Mouse (Mus musculus) forebrain, embryonic 13.5 days (tissue): ENCODE measurements around the gene Med13l. TPM values are rescaled to one million over a fixed set of nuclear protein-coding genes. Genes with fewer than 3 reads are reported as not detected.

Experiments used
- ATAC-seq: fragments of 200-750 bp; cut with Nextera tagmentation; 2 replicates; pipeline ENCODE4 v1.8.0; 2017
- H3K27ac ChIP-seq: fragments of 300-500 bp; sonication (generic); 2 replicates; pipeline ENCODE4 v1.5.1; 2015; ENCODE audit warnings: inconsistent platforms, mild to moderate bottlenecking, moderate library complexity
- H3K27me3 ChIP-seq: fragments of 300-500 bp; sonication (generic); 2 replicates; pipeline ENCODE4 v1.6.1; 2015; ENCODE audit warnings: mild to moderate bottlenecking, inconsistent platforms
- H3K36me3 ChIP-seq: fragments of 300-500 bp; sonication (generic); 2 replicates; pipeline ENCODE4 v1.6.1; 2015; ENCODE audit warnings: mild to moderate bottlenecking, inconsistent platforms; ENCODE audit not compliant: poor library complexity, severe bottlenecking
- H3K4me1 ChIP-seq: fragments of 300-500 bp; sonication (generic); 2 replicates; pipeline ENCODE4 v1.6.1; 2015; ENCODE audit warnings: inconsistent platforms
- H3K4me2 ChIP-seq: fragments of 300-500 bp; sonication (generic); 2 replicates; pipeline ENCODE4 v1.6.1; 2015; ENCODE audit warnings: inconsistent platforms, mild to moderate bottlenecking, moderate library complexity
- H3K4me3 ChIP-seq: fragments of 300-500 bp; sonication (generic); 2 replicates; pipeline ENCODE4 v1.5.1; 2015; ENCODE audit warnings: mild to moderate bottlenecking, inconsistent platforms
- H3K9ac ChIP-seq: fragments of 300-500 bp; sonication (generic); 2 replicates; pipeline ENCODE4 v1.6.1; 2015; ENCODE audit warnings: mild to moderate bottlenecking, inconsistent platforms
- H3K9me3 ChIP-seq: fragments of 300-500 bp; sonication (generic); replicated peaks from 2 replicates; pipeline ENCODE4 v1.6.1; 2016; ENCODE audit warnings: inconsistent platforms
- WGBS: fragments of 180-500 bp; shearing (Covaris S2); methylation state at CpG from one replicate; pipeline ENCODE4 v1.1.7; 2015; 5-methylcytosine and 5-hydroxymethylcytosine counted together
- polyA plus RNA-seq: library from polyadenylated mRNA; unstranded; fragments of >200 nt; fragmentation: Nextera tagmentation; extraction: Ambion mirVana; gene quantifications from 2 replicates; pipeline ENCODE4 v1.2.1, GENCODE M21; 2015

Gene Med13l
- polyA plus RNA-seq, 1 experiment from 2014 or later = 17.8 TPM

- no peak overlapping the region for H3K27ac ChIP-seq
- 81% methylated on average over 7 of the region's 7 CpGs for WGBS
- no peak for ATAC-seq
- H3K9ac ChIP-seq = no peak overlapping the region
- H3K36me3 ChIP-seq = no peaks in the 10 kb centered on the region
- H3K4me3 ChIP-seq = no peak overlapping the region
- no peaks in the 10 kb centered on the region for H3K9me3 ChIP-seq
- no peaks in the 10 kb centered on the region for H3K27me3 ChIP-seq
- H3K4me1 ChIP-seq = peaks cover 53% of the 10 kb centered on the region
- no peak overlapping the region for H3K4me2 ChIP-seq
Observed at GRCm38 (mm10) chr5:118620330-118620910, 59.9 kb downstream of the Med13l start.

- Histone ChIP-seq H3K4me1 (peaks cover 53% of the 10 kb centered on the region), H3K9ac (no peak overlapping the region), H3K4me2 (no peak overlapping the region), H3K9me3 (no peaks in the 10 kb centered on the region), H3K4me3 (no peak overlapping the region), H3K27me3 (no peaks in the 10 kb centered on the region), H3K27ac (no peak overlapping the region), H3K36me3 (no peaks in the 10 kb centered on the region)
- ATAC-seq = no peak
- WGBS = 85% methylated on average over 4 of the region's 4 CpGs
Observed at GRCm38 (mm10) chr5:118621877-118622276, 61.4 kb downstream of the Med13l start.

GRCm38 (mm10) chr5:118622346-118622745, 61.9 kb downstream of the Med13l start:
- Histone ChIP-seq H3K9ac (no peak overlapping the region), H3K4me1 (peaks cover 50% of the 10 kb centered on the region), H3K27ac (no peak overlapping the region), H3K27me3 (no peaks in the 10 kb centered on the region), H3K9me3 (no peaks in the 10 kb centered on the region), H3K36me3 (no peaks in the 10 kb centered on the region), H3K4me3 (no peak overlapping the region), H3K4me2 (no peak overlapping the region)
- ATAC-seq = no peak
- WGBS = 91% methylated on average over 5 of the region's 5 CpGs

GRCm38 (mm10) chr5:118623797-118624196, 63.3 kb downstream of the Med13l start:
- 78% methylated on average over 5 of the region's 5 CpGs for WGBS
- H3K27ac ChIP-seq = no peak overlapping the region
- no peak overlapping the region for H3K9ac ChIP-seq
- ATAC-seq = no peak
- H3K9me3 ChIP-seq = no peaks in the 10 kb centered on the region
- H3K4me1 ChIP-seq = peaks cover 38% of the 10 kb centered on the region
- H3K27me3 ChIP-seq = no peaks in the 10 kb centered on the region
- no peak overlapping the region for H3K4me3 ChIP-seq
- no peak overlapping the region for H3K4me2 ChIP-seq
- H3K36me3 ChIP-seq = no peaks in the 10 kb centered on the region

GRCm38 (mm10) chr5:118627630-118628029, 67.2 kb downstream of the Med13l start:
- Histone ChIP-seq H3K4me2 (no peak overlapping the region), H3K27ac (no peak overlapping the region), H3K4me1 (peaks cover 12% of the 10 kb centered on the region), H3K36me3 (no peaks in the 10 kb centered on the region), H3K27me3 (no peaks in the 10 kb centered on the region), H3K4me3 (no peak overlapping the region), H3K9ac (no peak overlapping the region), H3K9me3 (no peaks in the 10 kb centered on the region)
- no peak for ATAC-seq
- 87% methylated on average over 5 of the region's 5 CpGs for WGBS

- no peak overlapping the region for H3K4me3 ChIP-seq
- H3K27me3 ChIP-seq = no peaks in the 10 kb centered on the region
- no peak overlapping the region for H3K9ac ChIP-seq
- 96% methylated on average over 4 of the region's 4 CpGs for WGBS
- H3K36me3 ChIP-seq = no peaks in the 10 kb centered on the region
- peaks cover 12% of the 10 kb centered on the region for H3K4me1 ChIP-seq
- H3K27ac ChIP-seq = no peak overlapping the region
- H3K9me3 ChIP-seq = no peaks in the 10 kb centered on the region
- no peak for ATAC-seq
- H3K4me2 ChIP-seq = no peak overlapping the region
Observed at GRCm38 (mm10) chr5:118628211-118628610, 67.7 kb downstream of the Med13l start.

- WGBS = 84% methylated on average over 8 of the region's 8 CpGs
- H3K9me3 ChIP-seq = no peaks in the 10 kb centered on the region
- no peak overlapping the region for H3K4me3 ChIP-seq
- H3K4me1 ChIP-seq = peaks cover 33% of the 10 kb centered on the region
- no peak overlapping the region for H3K4me2 ChIP-seq
- no peaks in the 10 kb centered on the region for H3K36me3 ChIP-seq
- H3K27ac ChIP-seq = no peak overlapping the region
- no peak overlapping the region for H3K9ac ChIP-seq
- H3K27me3 ChIP-seq = no peaks in the 10 kb centered on the region
- ATAC-seq = no peak
Observed at GRCm38 (mm10) chr5:118632346-118632745, 71.9 kb downstream of the Med13l start.

- Histone ChIP-seq H3K9ac (no peak overlapping the region), H3K4me1 (peaks cover 36% of the 10 kb centered on the region), H3K9me3 (no peaks in the 10 kb centered on the region), H3K36me3 (no peaks in the 10 kb centered on the region), H3K4me3 (no peak overlapping the region), H3K27me3 (no peaks in the 10 kb centered on the region), H3K27ac (no peak overlapping the region), H3K4me2 (no peak overlapping the region)
- ATAC-seq = no peak
- WGBS = 85% methylated on average over 8 of the region's 8 CpGs
Observed at GRCm38 (mm10) chr5:118633106-118633505, 72.6 kb downstream of the Med13l start.

- no peak overlapping the region for H3K4me2 ChIP-seq
- no peak overlapping the region for H3K4me3 ChIP-seq
- H3K4me1 ChIP-seq = peaks cover 44% of the 10 kb centered on the region
- no peaks in the 10 kb centered on the region for H3K9me3 ChIP-seq
- peak overlapping the region; percentile 55 for H3K27ac ChIP-seq
- no peaks in the 10 kb centered on the region for H3K36me3 ChIP-seq
- peak overlapping the region; percentile 51 for H3K9ac ChIP-seq
- H3K27me3 ChIP-seq = no peaks in the 10 kb centered on the region
- ATAC-seq = no peak
- 5% methylated on average over 11 of the region's 11 CpGs for WGBS
Observed at GRCm38 (mm10) chr5:118635476-118636187, 75.2 kb downstream of the Med13l start.

- ATAC-seq = no peak
- Histone ChIP-seq H3K9ac (no peak overlapping the region), H3K36me3 (no peaks in the 10 kb centered on the region), H3K27me3 (no peaks in the 10 kb centered on the region), H3K27ac (no peak overlapping the region), H3K4me1 (peaks cover 44% of the 10 kb centered on the region), H3K4me2 (no peak overlapping the region), H3K9me3 (no peaks in the 10 kb centered on the region), H3K4me3 (no peak overlapping the region)
- 86% methylated on average over 13 of the region's 16 CpGs for WGBS
Observed at GRCm38 (mm10) chr5:118636399-118637369, 76.2 kb downstream of the Med13l start.

- no peak overlapping the region for H3K9ac ChIP-seq
- H3K9me3 ChIP-seq = no peaks in the 10 kb centered on the region
- no peak overlapping the region for H3K27ac ChIP-seq
- no peaks in the 10 kb centered on the region for H3K36me3 ChIP-seq
- peaks cover 39% of the 10 kb centered on the region for H3K4me1 ChIP-seq
- 68% methylated on average over 4 of the region's 4 CpGs for WGBS
- H3K27me3 ChIP-seq = no peaks in the 10 kb centered on the region
- no peak overlapping the region for H3K4me3 ChIP-seq
- no peak for ATAC-seq
- H3K4me2 ChIP-seq = no peak overlapping the region
Observed at GRCm38 (mm10) chr5:118637931-118638330, 77.5 kb downstream of the Med13l start.

GRCm38 (mm10) chr5:118638534-118639109, 78.1 kb downstream of the Med13l start:
- H3K4me1 ChIP-seq = peaks cover 46% of the 10 kb centered on the region
- H3K36me3 ChIP-seq = no peaks in the 10 kb centered on the region
- H3K9me3 ChIP-seq = no peaks in the 10 kb centered on the region
- 83% methylated on average over 9 of the region's 9 CpGs for WGBS
- H3K4me3 ChIP-seq = no peak overlapping the region
- ATAC-seq = no peak
- H3K27ac ChIP-seq = no peak overlapping the region
- H3K9ac ChIP-seq = no peak overlapping the region
- H3K27me3 ChIP-seq = no peaks in the 10 kb centered on the region
- H3K4me2 ChIP-seq = no peak overlapping the region
